Mouse (Mus musculus): ENCODE measurements around the gene Tmem259. TPM values are rescaled to one million over a fixed set of nuclear protein-coding genes. Genes with fewer than 3 reads are reported as not detected.

Gene Tmem259
- polyA plus RNA-seq, 1 experiment from 2014 or later = 145 TPM

GRCm38 (mm10) chr10:79958140-79958816 is 25.9 kb downstream of the Tmem259 start:
- ATAC-seq (no peak), DNase-seq (ENCODE audit: low read depth, low spot score) (no peak)
- CTCF ChIA-PET = interaction anchor here (0.6 to 3.2 kb wide), 17 partner anchors 9 to 207 kb away, joined by 3 to 42 read pairs (median 4); partner anchors contain the start of genes Arid3a and Med16
- H3K27me3 ChIP-seq = no peaks in the 10 kb centered on the region
- TF ChIP-seq CTCF (IDR thresholded peaks at IDR 0.05) = no peak
- in situ Hi-C loops (cut with MboI; ENCODE audit: low pct_unique_long_range_greater_than_20kb) = loop anchor here (5.0 to 10.0 kb wide), 3 partner anchors 36 to 123 kb away; partner anchors contain the start of gene R3hdm4
- POLR2A ChIA-PET = interaction anchor here (0.6 to 2.1 kb wide), 5 partner anchors 7 to 31 kb away, joined by 3 to 8 read pairs (median 4); partner anchors contain the start of genes Arid3a and Tmem259

GRCm38 (mm10) chr10:79956643-79957154 is 27.4 kb downstream of the Tmem259 start:
- no peak for ATAC-seq
- TF ChIP-seq CTCF (IDR thresholded peaks at IDR 0.05) = no peak
- in situ Hi-C loops (cut with MboI; ENCODE audit: low pct_unique_long_range_greater_than_20kb) = loop anchor here (5.0 to 10.0 kb wide), 3 partner anchors 34 to 122 kb away; partner anchors contain the start of gene R3hdm4
- H3K27me3 ChIP-seq = no peaks in the 10 kb centered on the region
- POLR2A ChIA-PET = interaction anchor here (1.2 to 2.1 kb wide), 4 partner anchors 10 to 31 kb away, joined by 4 to 8 read pairs (median 6); partner anchors contain the start of gene Arid3a
- DNase-seq (ENCODE audit: low read depth, low spot score) = no peak
- CTCF ChIA-PET = interaction anchor here (1.0 to 2.2 kb wide), 3 partner anchors 33 to 121 kb away, joined by 3 to 10 read pairs (median 6); no protein-coding TSS in a partner anchor

- in situ Hi-C loops (cut with MboI; ENCODE audit: low pct_unique_long_range_greater_than_20kb) = loop anchor here (5.0 to 10.0 kb wide), 3 partner anchors 33 to 121 kb away; partner anchors contain the start of gene R3hdm4
- POLR2A ChIA-PET = interaction anchor here (0.7 to 2.0 kb wide), 4 partner anchors 10 to 64 kb away, joined by 3 to 6 read pairs (median 4); no protein-coding TSS in a partner anchor
- DNase-seq (ENCODE audit: low read depth, low spot score) (no peak), ATAC-seq (no peak)
- no peaks in the 10 kb centered on the region for H3K27me3 ChIP-seq
- TF ChIP-seq CTCF (IDR thresholded peaks at IDR 0.05) = no peak
- CTCF ChIA-PET = interaction anchor here (1.1 kb wide), 1 partner anchor 9 kb away, joined by 3 read pairs; no protein-coding TSS in a partner anchor
Measured at GRCm38 (mm10) chr10:79955691-79956090, 28.4 kb downstream of the Tmem259 start.

- TF ChIP-seq CTCF (IDR thresholded peaks at IDR 0.05) = no peak
- CTCF ChIA-PET = interaction anchor here (0.6 to 1.8 kb wide), 5 partner anchors 20 to 119 kb away, joined by 3 to 7 read pairs (median 3); partner anchors contain the start of gene Med16
- no peak for DNase-seq (ENCODE audit: low read depth, low spot score)
- no peaks in the 10 kb centered on the region for H3K27me3 ChIP-seq
- in situ Hi-C loops (cut with MboI; ENCODE audit: low pct_unique_long_range_greater_than_20kb) = loop anchor here (10.0 kb wide), 1 partner anchor 119 kb away; no protein-coding TSS in a partner anchor
- POLR2A ChIA-PET = interaction anchor here (0.7 kb wide), 1 partner anchor 45 kb away, joined by 3 read pairs; the partner anchor contains the start of gene Med16
- ATAC-seq = no peak
Measured at GRCm38 (mm10) chr10:79953946-79954345, 30.2 kb downstream of the Tmem259 start.

- H3K27me3 ChIP-seq = no peaks in the 10 kb centered on the region
- ChIA-PET CTCF (interaction anchor here (0.9 to 2.7 kb wide), 4 partner anchors 9 to 25 kb away, joined by 3 to 13 read pairs (median 4); partner anchors contain the start of gene Wdr18), POLR2A (interaction anchor here (0.5 to 3.0 kb wide), 5 partner anchors 8 to 71 kb away, joined by 3 to 8 read pairs (median 3); no protein-coding TSS in a partner anchor)
- ATAC-seq = no peak
- TF ChIP-seq CTCF (IDR thresholded peaks at IDR 0.05) = no peak
- no peak for DNase-seq (ENCODE audit: low read depth, low spot score)
- in situ Hi-C loops (cut with MboI; ENCODE audit: low pct_unique_long_range_greater_than_20kb) = loop anchor here (10.0 kb wide), 1 partner anchor 116 kb away; no protein-coding TSS in a partner anchor
Measured at GRCm38 (mm10) chr10:79950661-79951060, 33.5 kb downstream of the Tmem259 start.

GRCm38 (mm10) chr10:79949873-79950272 is 34.3 kb downstream of the Tmem259 start:
- CTCF ChIA-PET = interaction anchor here (0.9 to 2.7 kb wide), 4 partner anchors 8 to 24 kb away, joined by 4 to 13 read pairs (median 4); partner anchors contain the start of gene Wdr18
- POLR2A ChIA-PET = interaction anchor here (1.2 to 3.0 kb wide), 3 partner anchors 8 to 22 kb away, joined by 3 to 8 read pairs (median 5); no protein-coding TSS in a partner anchor
- DNase-seq (ENCODE audit: low read depth, low spot score) (no peak), ATAC-seq (no peak)
- no peak for TF ChIP-seq CTCF (IDR thresholded peaks at IDR 0.05)
- in situ Hi-C loops (cut with MboI; ENCODE audit: low pct_unique_long_range_greater_than_20kb) = loop anchor here (10.0 kb wide), 1 partner anchor 115 kb away; no protein-coding TSS in a partner anchor
- H3K27me3 ChIP-seq = no peaks in the 10 kb centered on the region

GRCm38 (mm10) chr10:79947502-79947901 is 36.6 kb downstream of the Tmem259 start:
- DNase-seq (ENCODE audit: low read depth, low spot score) = no peak
- TF ChIP-seq CTCF (IDR thresholded peaks at IDR 0.05) = no peak
- ChIA-PET POLR2A (interaction anchor here (0.7 kb wide), 1 partner anchor 10 kb away, joined by 4 read pairs; no protein-coding TSS in a partner anchor), CTCF (interaction anchor here (1.7 to 2.0 kb wide), 2 partner anchors 10 to 12 kb away, joined by 6 read pairs; partner anchors contain the start of gene Wdr18)
- ATAC-seq = no peak
- in situ Hi-C loops (cut with MboI; ENCODE audit: low pct_unique_long_range_greater_than_20kb) = no loop called here
- H3K27me3 ChIP-seq = no peaks in the 10 kb centered on the region

- POLR2A ChIA-PET = interaction anchor here (0.7 to 1.3 kb wide), 2 partner anchors 9 to 11 kb away, joined by 4 to 5 read pairs; no protein-coding TSS in a partner anchor
- ATAC-seq (no peak), DNase-seq (ENCODE audit: low read depth, low spot score) (no peak)
- H3K27me3 ChIP-seq = no peaks in the 10 kb centered on the region
- no peak for TF ChIP-seq CTCF (IDR thresholded peaks at IDR 0.05)
- CTCF ChIA-PET = interaction anchor here (1.2 to 2.0 kb wide), 3 partner anchors 9 to 13 kb away, joined by 3 to 6 read pairs (median 6); partner anchors contain the start of gene Wdr18
- in situ Hi-C loops (cut with MboI; ENCODE audit: low pct_unique_long_range_greater_than_20kb) = no loop called here
Measured at GRCm38 (mm10) chr10:79946752-79947322, 37.3 kb downstream of the Tmem259 start.

- no peak for TF ChIP-seq CTCF (IDR thresholded peaks at IDR 0.05)
- peak; percentile 75 for DNase-seq (ENCODE audit: low read depth, low spot score)
- no peaks in the 10 kb centered on the region for H3K27me3 ChIP-seq
- peak; percentile 71 for ATAC-seq
- POLR2A ChIA-PET = interaction anchor here (0.6 to 1.5 kb wide), 3 partner anchors 10 to 216 kb away, joined by 3 to 10 read pairs (median 5); no protein-coding TSS in a partner anchor
- CTCF ChIA-PET = interaction anchor here (1.2 to 2.0 kb wide), 3 partner anchors 10 to 14 kb away, joined by 3 to 6 read pairs (median 6); partner anchors contain the start of gene Wdr18
- in situ Hi-C loops (cut with MboI; ENCODE audit: low pct_unique_long_range_greater_than_20kb) = no loop called here
Measured at GRCm38 (mm10) chr10:79945507-79946234, 38.5 kb downstream of the Tmem259 start.

Data from Patski (cell line).